Mouse (Mus musculus): ENCODE data around the gene Calr. TPM values are rescaled to one million over a fixed set of nuclear protein-coding genes. Genes with fewer than 3 reads are reported as not detected.

The Calr gene
- polyA plus RNA-seq, 1 experiment from 2014 or later: 549 TPM

GRCm38 (mm10) chr8:84794486-84794885 is 52.2 kb downstream of the Calr start:
- Histone ChIP-seq H3K27me3 (peaks cover 77% of the 10 kb centered on the region), H3K4me1 (peaks cover 94% of the 10 kb centered on the region), H3K4me3 (no peak overlapping the region), H3K4me2 (peak overlapping the region; percentile 53), H3K27ac (peak overlapping the region; percentile 98), H3K9me3 (replicated peaks) (no peaks in the 10 kb centered on the region), H3K9ac (peak overlapping the region; percentile 59), H3K36me3 (ENCODE audit: poor library complexity, severe bottlenecking) (0 out of 2 replicates have a peak, but pooled peaks cover 6% of the 10 kb centered on the region)
- peak; percentile 11 for ATAC-seq
- 35% methylated on average over 7 of the region's 7 CpGs for WGBS

GRCm38 (mm10) chr8:84793791-84794485 is 52.8 kb downstream of the Calr start:
- no peaks in the 10 kb centered on the region for H3K9me3 ChIP-seq (replicated peaks)
- H3K27ac ChIP-seq: peak overlapping the region; percentile 98
- peaks cover 94% of the 10 kb centered on the region for H3K4me1 ChIP-seq
- H3K4me2 ChIP-seq: peak overlapping the region; percentile 53
- peaks cover 77% of the 10 kb centered on the region for H3K27me3 ChIP-seq
- H3K36me3 ChIP-seq (ENCODE audit: poor library complexity, severe bottlenecking): 0 out of 2 replicates have a peak, but pooled peaks cover 6% of the 10 kb centered on the region
- 34% methylated on average over 13 of the region's 13 CpGs for WGBS
- ATAC-seq: peak; percentile 87
- H3K4me3 ChIP-seq: peak overlapping the region; percentile 12; the same call in 1 of the 2 replicates
- peak overlapping the region; percentile 59 for H3K9ac ChIP-seq

- peaks cover 94% of the 10 kb centered on the region for H3K4me1 ChIP-seq
- peak overlapping the region; percentile 98 for H3K27ac ChIP-seq
- WGBS: 76% methylated on average over 9 of the region's 9 CpGs
- no peak for ATAC-seq
- peaks cover 77% of the 10 kb centered on the region for H3K27me3 ChIP-seq
- H3K4me3 ChIP-seq: no peak overlapping the region
- H3K36me3 ChIP-seq (ENCODE audit: poor library complexity, severe bottlenecking): 0 out of 2 replicates have a peak, but pooled peaks cover 6% of the 10 kb centered on the region
- H3K4me2 ChIP-seq: peak overlapping the region; percentile 53
- no peaks in the 10 kb centered on the region for H3K9me3 ChIP-seq (replicated peaks)
- H3K9ac ChIP-seq: no peak overlapping the region
Measured at GRCm38 (mm10) chr8:84793134-84793533, 53.6 kb downstream of the Calr start.

GRCm38 (mm10) chr8:84792429-84792947 is 54.2 kb downstream of the Calr start:
- Histone ChIP-seq H3K27me3 (peaks cover 77% of the 10 kb centered on the region), H3K9ac (no peak overlapping the region), H3K9me3 (replicated peaks) (no peaks in the 10 kb centered on the region), H3K36me3 (ENCODE audit: poor library complexity, severe bottlenecking) (peaks cover 7% of the 10 kb centered on the region; the same call in 1 of the 2 replicates), H3K4me2 (peak overlapping the region; percentile 53; the same call in 1 of the 2 replicates), H3K27ac (peak overlapping the region; percentile 98), H3K4me1 (peaks cover 94% of the 10 kb centered on the region), H3K4me3 (no peak overlapping the region)
- no peak for ATAC-seq
- 66% methylated on average over 12 of the region's 12 CpGs for WGBS

Small RNAs within 50 kb of the gene (microRNA-seq; reads per million reads assigned to microRNA genes)
- gene Mir7069: 3.5 reads per million, percentile 7 among the genes with 10 or more reads in this experiment

Other genes with a start within 250 kb of the Calr start
- gene Ier2, start 184.1 kb downstream of the Calr start, polyA plus RNA-seq (2015; fragmentation: Nextera tagmentation; extraction: Ambion mirVana): 35.2 and 35.4 TPM in 2 replicates
- gene Trmt1, start 160.6 kb downstream of the Calr start, polyA plus RNA-seq (2015; fragmentation: Nextera tagmentation; extraction: Ambion mirVana): 53.5 and 59.1 TPM in 2 replicates
- 16.1 and 18.6 TPM in 2 replicates for gene Nacc1, start 159.1 kb downstream of the Calr start, polyA plus RNA-seq (2015; fragmentation: Nextera tagmentation; extraction: Ambion mirVana)
- gene Lyl1, start 145.5 kb downstream of the Calr start, polyA plus RNA-seq (2015; fragmentation: Nextera tagmentation; extraction: Ambion mirVana): 1.9 and 2.1 TPM in 2 replicates
- gene G430095P16Rik, start 123.9 kb downstream of the Calr start, polyA plus RNA-seq (2015; fragmentation: Nextera tagmentation; extraction: Ambion mirVana): 3.7 and 3.8 TPM in 2 replicates
- gene Nfix, start 46.6 kb downstream of the Calr start, polyA plus RNA-seq (2015; fragmentation: Nextera tagmentation; extraction: Ambion mirVana): 127 and 145 TPM in 2 replicates
- gene Dand5, start 24.1 kb downstream of the Calr start, polyA plus RNA-seq (2015; fragmentation: Nextera tagmentation; extraction: Ambion mirVana): 7.3 and 8.2 TPM in 2 replicates
- gene Gadd45gip1, start 15.4 kb downstream of the Calr start, polyA plus RNA-seq (2015; fragmentation: Nextera tagmentation; extraction: Ambion mirVana): 42.6 and 47.0 TPM in 2 replicates
- gene Rad23a, start 6.3 kb downstream of the Calr start, polyA plus RNA-seq (2015; fragmentation: Nextera tagmentation; extraction: Ambion mirVana): 93.9 and 114 TPM in 2 replicates
- 123 and 127 TPM in 2 replicates for gene Farsa, start 10.1 kb upstream of the Calr start, polyA plus RNA-seq (2015; fragmentation: Nextera tagmentation; extraction: Ambion mirVana)
- gene Syce2, start 25.2 kb upstream of the Calr start, polyA plus RNA-seq (2015; fragmentation: Nextera tagmentation; extraction: Ambion mirVana): 80.3 and 85.1 TPM in 2 replicates
- 33.2 and 34.2 TPM in 2 replicates for gene Gcdh, start 47.0 kb upstream of the Calr start, polyA plus RNA-seq (2015; fragmentation: Nextera tagmentation; extraction: Ambion mirVana)
- 0.74 and 1.2 TPM in 2 replicates for gene Klf1, start 55.0 kb upstream of the Calr start, polyA plus RNA-seq (2015; fragmentation: Nextera tagmentation; extraction: Ambion mirVana)
- 6.9 and 9.4 TPM in 2 replicates for gene Dnase2a, start 61.6 kb upstream of the Calr start, polyA plus RNA-seq (2015; fragmentation: Nextera tagmentation; extraction: Ambion mirVana)
- gene Mast1, start 90.4 kb upstream of the Calr start, polyA plus RNA-seq (2015; fragmentation: Nextera tagmentation; extraction: Ambion mirVana): 31.6 and 37.3 TPM in 2 replicates
- gene Rtbdn, start 100.1 kb upstream of the Calr start, polyA plus RNA-seq (2015; fragmentation: Nextera tagmentation; extraction: Ambion mirVana): 1.2 and 1.8 TPM in 2 replicates
- not detected in 2 replicates for gene Gm49661, start 122.5 kb upstream of the Calr start, polyA plus RNA-seq (2015; fragmentation: Nextera tagmentation; extraction: Ambion mirVana)
- 1,640 and 1,662 TPM in 2 replicates for gene Prdx2, start 122.7 kb upstream of the Calr start, polyA plus RNA-seq (2015; fragmentation: Nextera tagmentation; extraction: Ambion mirVana)
- gene Rnaseh2a, start 122.8 kb upstream of the Calr start, polyA plus RNA-seq (2015; fragmentation: Nextera tagmentation; extraction: Ambion mirVana): 119 and 124 TPM in 2 replicates
- gene Junb, start 131.8 kb upstream of the Calr start, polyA plus RNA-seq (2015; fragmentation: Nextera tagmentation; extraction: Ambion mirVana): 3.4 and 4.2 TPM in 2 replicates
- 16.8 and 21.5 TPM in 2 replicates for gene Hook2, start 143.7 kb upstream of the Calr start, polyA plus RNA-seq (2015; fragmentation: Nextera tagmentation; extraction: Ambion mirVana)
- not detected in 2 replicates for gene Best2, start 167.6 kb upstream of the Calr start, polyA plus RNA-seq (2015; fragmentation: Nextera tagmentation; extraction: Ambion mirVana)
- 166 and 168 TPM in 2 replicates for gene Asna1, start 178.3 kb upstream of the Calr start, polyA plus RNA-seq (2015; fragmentation: Nextera tagmentation; extraction: Ambion mirVana)
- 125 and 154 TPM in 2 replicates for gene Trir, start 179.9 kb upstream of the Calr start, polyA plus RNA-seq (2015; fragmentation: Nextera tagmentation; extraction: Ambion mirVana)
- gene Tnpo2, start 190.0 kb upstream of the Calr start, polyA plus RNA-seq (2015; fragmentation: Nextera tagmentation; extraction: Ambion mirVana): 46.4 and 49.4 TPM in 2 replicates
- 39.4 and 49.1 TPM in 2 replicates for gene Fbxw9, start 213.1 kb upstream of the Calr start, polyA plus RNA-seq (2015; fragmentation: Nextera tagmentation; extraction: Ambion mirVana)
- 0.88 and 0.93 TPM in 2 replicates for gene Gm5741, start 221.0 kb upstream of the Calr start, polyA plus RNA-seq (2015; fragmentation: Nextera tagmentation; extraction: Ambion mirVana)
- gene Dhps, start 224.8 kb upstream of the Calr start, polyA plus RNA-seq (2015; fragmentation: Nextera tagmentation; extraction: Ambion mirVana): 79.5 TPM in 2 replicates
- gene Wdr83os, start 233.8 kb upstream of the Calr start, polyA plus RNA-seq (2015; fragmentation: Nextera tagmentation; extraction: Ambion mirVana): 136 and 137 TPM in 2 replicates
- gene Wdr83, start 234.4 kb upstream of the Calr start, polyA plus RNA-seq (2015; fragmentation: Nextera tagmentation; extraction: Ambion mirVana): 52.9 and 57.8 TPM in 2 replicates
- gene Man2b1, start 236.3 kb upstream of the Calr start, polyA plus RNA-seq (2015; fragmentation: Nextera tagmentation; extraction: Ambion mirVana): 14.6 and 14.7 TPM in 2 replicates

All from forebrain, embryonic 13.5 days (tissue).